Mouse (Mus musculus) adrenal gland, postnatal 36 days (tissue): ENCODE results near the gene Arl13b. TPM values are rescaled to one million over a fixed set of nuclear protein-coding genes. Genes with fewer than 3 reads are reported as not detected.

Experiments used
- DNase-seq, 2 experiments: peaks; one replicate each; pipeline ENCODE4 v3.0.0; 2021; ENCODE audit warnings: mixed read lengths in 1 of 2
- total RNA-seq, 2 experiments: library from RNA; stranded (reverse); gene quantifications; 2 replicates each; pipeline ENCODE4 v1.2.3; 2021

Arl13b gene
- total RNA-seq, 2 experiments from 2014 or later: 11.4 to 12.1 TPM

DNA sequence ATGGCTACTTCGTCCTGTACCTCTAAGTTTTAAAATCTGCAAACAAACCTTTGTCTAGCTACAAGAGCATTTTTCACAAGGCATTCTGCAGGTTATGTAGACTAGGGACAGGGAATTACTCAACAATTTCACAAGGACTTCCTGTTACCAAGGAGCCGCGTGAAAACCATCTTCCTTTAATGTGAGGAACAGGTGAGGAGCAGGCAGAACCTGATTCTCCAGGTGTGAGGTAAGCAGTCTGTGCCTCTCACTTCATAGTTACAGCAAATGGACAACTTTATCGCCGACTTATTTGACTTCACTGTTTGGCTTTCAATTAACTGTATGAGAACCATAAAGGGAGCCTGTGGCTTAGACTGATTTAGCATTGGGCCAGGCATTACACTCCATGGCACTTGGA lies 32.3 kb downstream of the Arl13b start, which contains the start of gene Stx19:
Stx19 (plus strand) TSS at position 186 of the 400 bp plus-strand sequence.
- no peak for DNase-seq

GRCm38 (mm10) chr16:62813790-62814189 lies 33.0 kb downstream of the Arl13b start:
- no peak for DNase-seq

DNA sequence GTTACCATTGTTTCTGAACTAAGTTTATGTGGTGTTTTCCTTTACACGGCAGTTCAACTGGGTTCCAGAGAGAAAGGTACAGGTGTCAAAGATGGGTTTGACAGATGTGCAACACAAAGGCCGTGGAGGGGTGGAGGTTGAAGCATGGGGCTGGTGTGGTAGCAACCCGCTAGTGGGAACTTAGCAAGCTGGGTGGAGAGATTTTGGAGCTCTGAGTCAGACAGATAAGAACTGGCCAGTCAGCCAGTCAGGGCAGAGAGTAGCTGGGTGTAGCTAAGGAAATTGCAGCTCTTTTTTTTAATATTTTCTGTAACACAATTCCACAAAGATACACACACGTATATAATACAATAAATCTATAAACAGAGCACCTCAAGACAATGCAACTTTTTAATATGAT lies 36.0 kb downstream of the Arl13b start:
- no peak for DNase-seq

GRCm38 (mm10) chr16:62807249-62807979 lies 39.4 kb downstream of the Arl13b start:
- DNase-seq: no peak

GRCm38 (mm10) chr16:62804621-62805020 lies 42.2 kb downstream of the Arl13b start:
- no peak for DNase-seq

- DNase-seq: no peak
These were observed 47.0 kb downstream of the Arl13b start for GRCm38 (mm10) chr16:62799839-62800238.

DNA sequence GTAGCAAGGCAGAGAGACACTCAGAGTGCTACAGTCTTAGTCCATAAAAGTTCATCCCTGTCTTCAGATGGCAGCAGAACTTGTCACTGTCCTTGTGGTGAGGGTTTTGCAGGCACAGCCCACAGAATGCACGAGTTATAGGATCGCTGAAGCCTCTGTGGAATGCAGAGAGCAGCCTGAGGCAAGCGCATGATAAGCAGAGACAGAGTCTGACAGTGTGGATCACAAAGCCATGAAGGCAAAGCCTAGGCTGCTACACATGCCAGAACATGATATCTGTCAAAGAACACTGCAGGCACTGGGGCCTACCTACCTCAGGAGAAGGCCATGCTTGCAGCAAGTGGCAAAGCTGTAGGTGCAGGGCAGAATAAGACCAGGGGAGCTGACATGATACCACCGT lies 47.4 kb downstream of the Arl13b start:
- DNase-seq: no peak

GRCm38 (mm10) chr16:62798808-62799207 lies 48.0 kb downstream of the Arl13b start:
- no peak for DNase-seq

DNA sequence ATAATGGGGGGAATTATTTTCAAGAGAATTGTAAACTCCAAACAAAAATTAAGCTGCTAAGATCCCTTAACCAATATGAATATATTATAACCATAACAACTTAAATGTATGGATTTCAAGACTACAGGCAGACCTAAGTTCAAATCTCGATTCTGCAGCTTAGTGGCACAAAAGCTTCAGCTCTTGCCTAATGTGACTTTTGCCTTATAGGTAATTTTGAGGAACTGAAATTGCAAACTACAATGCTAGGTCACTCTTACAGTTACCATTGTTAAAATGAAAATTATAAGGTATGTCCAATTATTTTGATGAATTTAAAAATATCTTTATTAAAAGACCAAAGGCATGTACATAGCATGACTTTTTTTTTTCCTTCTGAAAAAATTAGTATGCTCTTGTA lies 50.2 kb downstream of the Arl13b start:
- DNase-seq: no peak

DNA sequence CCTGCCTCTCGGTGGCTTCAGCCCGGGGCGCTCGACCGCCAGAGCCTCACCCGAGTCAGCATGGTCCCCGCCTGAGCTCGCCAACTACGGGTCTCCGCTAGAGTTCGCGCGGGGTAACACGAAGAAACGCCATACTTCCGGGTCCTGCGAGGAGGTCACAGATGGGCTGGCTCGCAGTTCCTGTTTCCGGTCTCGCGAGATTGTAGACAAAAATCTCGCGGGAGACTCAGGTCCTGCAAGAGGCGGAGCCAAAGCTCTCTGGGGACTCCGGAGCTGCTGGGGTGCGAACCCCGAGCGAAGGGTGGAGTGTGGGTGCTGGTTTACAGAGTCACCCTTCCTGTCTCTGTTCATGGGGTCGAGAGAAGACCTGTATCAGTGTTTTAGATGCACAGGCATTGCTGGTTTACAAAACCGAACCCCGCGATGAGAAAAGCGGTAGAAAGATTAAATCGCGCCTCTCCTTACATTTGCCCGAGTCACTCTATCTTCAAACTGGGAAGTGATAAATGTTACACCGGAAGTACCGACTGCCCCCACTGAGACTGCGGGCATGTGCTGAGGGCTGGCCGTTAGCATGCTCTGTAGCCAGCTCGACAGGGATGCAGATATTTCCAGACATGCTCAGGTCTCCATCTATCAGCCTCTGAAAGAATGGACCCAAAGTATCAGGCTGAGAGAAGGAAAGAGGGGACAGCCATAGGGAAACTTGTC lies 60.1 kb downstream of the Arl13b start, which contains the start of gene Nsun3:
Nsun3 (minus strand) TSS at position 198 of the 711 bp plus-strand sequence.
- peak; percentile 92 to 93 for DNase-seq

DNA sequence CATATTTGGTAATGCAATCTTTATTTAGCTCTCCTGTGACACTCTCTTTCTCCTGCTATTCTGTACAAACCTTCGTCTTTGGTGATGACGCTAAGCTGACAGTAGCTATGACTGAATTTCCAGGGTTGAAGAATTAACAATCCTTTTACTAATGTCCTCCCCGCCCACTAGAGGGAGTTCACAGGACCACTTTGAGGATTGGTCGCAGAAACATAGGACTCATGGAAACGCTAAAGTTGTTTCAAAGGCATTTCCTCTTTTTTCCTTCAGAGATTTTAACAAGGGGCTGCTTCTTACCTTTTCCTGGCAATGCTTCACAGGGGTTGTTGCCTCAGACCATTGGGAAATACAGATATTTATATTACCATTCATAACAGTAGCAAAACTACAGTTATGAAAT lies 64.6 kb downstream of the Arl13b start:
- peak in 1 of 2 experiments; percentile 18 for DNase-seq

GRCm38 (mm10) chr16:62778282-62778681 lies 68.6 kb downstream of the Arl13b start:
- no peak for DNase-seq

DNA sequence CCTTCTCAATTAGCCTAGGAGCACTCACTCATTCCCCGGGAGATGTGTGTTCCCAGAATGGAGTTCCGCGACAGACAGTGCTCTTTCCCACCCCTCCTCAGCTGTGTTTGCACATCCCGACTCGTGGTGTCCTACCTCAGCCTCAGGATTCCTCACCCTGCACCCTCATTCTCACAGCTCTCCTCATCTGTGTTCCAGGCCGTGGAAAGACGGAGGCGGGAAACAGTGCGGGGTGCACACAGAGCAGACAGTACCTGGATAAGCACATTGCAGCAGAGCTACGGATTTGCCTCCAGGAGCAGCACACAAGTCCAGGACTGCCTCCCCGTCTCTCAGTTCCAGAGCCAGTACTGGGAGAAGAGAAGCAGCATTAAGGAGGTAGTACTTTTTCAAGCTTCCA lies 70.8 kb downstream of the Arl13b start:
- no peak for DNase-seq

DNA sequence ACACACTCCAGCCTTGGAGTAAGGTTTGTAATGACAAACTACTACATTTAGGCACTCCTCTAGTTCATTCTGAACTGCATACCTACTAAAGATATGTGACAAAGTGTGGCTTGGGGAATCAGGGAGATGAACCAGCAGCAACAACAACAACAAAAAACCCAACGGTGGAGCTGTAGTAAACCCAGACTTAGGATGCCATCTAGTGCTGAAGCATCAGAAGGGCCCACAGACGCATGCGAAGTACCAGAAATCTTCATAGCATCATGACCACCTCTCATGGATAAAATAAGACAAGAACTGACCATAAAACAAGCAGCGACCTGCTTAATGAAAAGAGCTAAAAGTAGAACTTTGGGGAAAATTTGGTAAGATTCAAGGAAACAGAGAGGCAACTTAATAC lies 73.4 kb downstream of the Arl13b start:
- no peak for DNase-seq

- peak; percentile 10 to 26 for DNase-seq
These were observed 88.5 kb downstream of the Arl13b start for GRCm38 (mm10) chr16:62758340-62758739.

GRCm38 (mm10) chr16:62755307-62755706 lies 91.5 kb downstream of the Arl13b start:
- DNase-seq: no peak

GRCm38 (mm10) chr16:62753597-62753996 lies 93.2 kb downstream of the Arl13b start:
- DNase-seq: no peak

GRCm38 (mm10) chr16:62753079-62753478 lies 93.8 kb downstream of the Arl13b start:
- no peak for DNase-seq

DNA sequence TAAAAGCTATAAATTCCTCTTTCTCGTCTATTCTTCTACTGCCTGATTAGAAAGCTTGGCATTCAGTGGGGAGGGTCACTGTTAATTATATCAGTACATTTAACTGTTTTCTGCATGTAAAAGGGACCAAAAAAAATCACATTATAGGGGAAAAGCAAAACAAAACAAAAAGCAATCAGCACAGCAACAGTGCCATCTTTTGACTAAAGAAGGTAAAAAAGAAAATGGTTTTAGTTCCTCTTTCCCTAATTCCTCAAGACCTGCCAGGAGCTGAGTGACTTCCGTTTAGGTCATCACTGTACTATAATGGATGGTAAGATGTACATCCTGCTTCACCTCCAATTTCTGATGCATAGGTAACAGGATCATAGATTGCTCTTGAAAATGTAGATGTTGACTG lies 101.0 kb downstream of the Arl13b start:
- no peak for DNase-seq
